Mouse (Mus musculus) layer of hippocampus, postnatal 36 days (tissue): ENCODE results near the gene Pdzd7. TPM values are rescaled to one million over a fixed set of nuclear protein-coding genes. Genes with fewer than 3 reads are reported as not detected.

ENCODE experiments used
- DNase-seq, 2 experiments: peaks; one replicate each; pipeline ENCODE4 v3.0.0; 2022
- total RNA-seq, 2 experiments: library from RNA; stranded (reverse); gene quantifications; 2 replicates each; pipeline ENCODE4 v1.2.3; 2021

The Pdzd7 gene
- total RNA-seq, result 1 to 10 TPM; 2.2 to 3.4 TPM

DNA sequence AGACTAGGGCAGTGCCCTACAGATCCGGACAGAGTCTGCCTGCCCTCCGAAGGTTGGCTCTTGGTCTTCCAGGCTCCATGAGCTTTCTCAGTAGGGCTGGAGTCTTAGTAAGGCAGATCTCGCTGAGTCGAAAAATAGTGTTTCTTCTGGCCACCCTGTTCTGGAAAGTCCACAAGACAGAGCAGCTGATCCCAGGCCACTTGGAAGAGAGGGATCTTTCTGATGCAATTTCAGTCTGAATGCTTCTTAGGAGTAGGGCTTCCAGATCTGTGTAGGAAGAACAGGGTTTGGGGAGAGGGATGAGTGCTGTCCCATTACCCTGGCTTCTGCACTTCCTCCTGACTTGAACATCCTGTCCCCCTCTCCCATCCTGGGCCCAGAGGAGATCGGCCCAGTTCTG lies at the start of gene Pdzd7:
Gene Pdzd7, minus strand, starts transcription at position 67 of the 400 bp plus-strand sequence.
- DNase-seq, result no peak

DNA sequence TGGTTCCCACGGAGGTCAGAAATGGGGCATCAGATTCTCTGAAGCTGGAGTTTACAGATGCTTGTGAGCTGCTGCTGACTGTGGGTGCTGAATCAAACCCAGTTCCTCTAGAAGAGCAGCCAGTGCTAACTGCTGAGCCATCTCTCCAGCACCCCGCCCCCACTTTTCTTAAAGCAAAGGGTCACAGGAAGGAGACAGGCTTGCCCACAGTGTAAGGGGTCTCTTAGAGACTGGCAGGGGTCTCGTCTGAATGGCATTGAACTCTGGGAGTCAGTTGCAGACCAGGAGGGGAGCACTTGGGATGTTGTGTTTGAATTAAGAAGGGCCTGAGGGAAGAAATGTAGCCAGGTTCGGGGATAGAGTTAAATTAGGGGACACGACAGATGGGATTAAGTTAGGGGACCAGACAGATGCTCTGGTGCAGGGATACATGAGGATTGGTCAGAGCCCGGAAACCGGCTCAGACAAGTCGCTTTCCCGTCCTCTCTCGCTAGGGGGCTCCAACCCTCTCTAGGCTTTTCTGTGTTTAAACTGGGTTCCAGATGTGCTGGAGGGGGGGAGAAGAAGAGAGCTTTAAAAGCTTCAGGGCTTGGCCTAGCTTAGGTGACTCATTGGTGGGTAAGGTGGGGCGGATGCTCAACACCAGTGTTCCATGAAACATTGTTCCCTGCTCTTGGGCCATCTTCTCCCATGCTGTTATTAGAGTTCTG lies 36.5 kb upstream of the Pdzd7 start:
- no peak for DNase-seq

DNA sequence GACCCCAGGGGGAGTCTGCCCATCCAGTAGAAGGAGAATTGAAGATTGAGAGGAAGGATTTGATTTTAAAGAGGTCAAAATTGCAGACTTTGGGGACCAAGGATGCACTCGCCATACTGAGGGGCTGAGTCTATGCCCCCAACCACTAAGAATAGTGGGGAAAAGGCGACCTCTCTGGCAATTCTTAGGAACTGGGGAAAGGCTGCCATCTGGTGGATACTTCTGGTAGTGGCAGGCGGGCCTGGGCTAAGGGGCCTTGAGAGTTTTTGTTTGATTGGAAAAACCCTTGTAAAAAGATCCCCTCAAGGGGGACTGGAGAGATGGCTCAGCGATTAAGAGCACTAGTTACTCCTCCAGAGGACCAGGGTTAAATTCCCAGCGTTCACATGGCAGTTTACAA lies 35.8 kb upstream of the Pdzd7 start:
- peak; percentile 56 to 59 for DNase-seq

DNA sequence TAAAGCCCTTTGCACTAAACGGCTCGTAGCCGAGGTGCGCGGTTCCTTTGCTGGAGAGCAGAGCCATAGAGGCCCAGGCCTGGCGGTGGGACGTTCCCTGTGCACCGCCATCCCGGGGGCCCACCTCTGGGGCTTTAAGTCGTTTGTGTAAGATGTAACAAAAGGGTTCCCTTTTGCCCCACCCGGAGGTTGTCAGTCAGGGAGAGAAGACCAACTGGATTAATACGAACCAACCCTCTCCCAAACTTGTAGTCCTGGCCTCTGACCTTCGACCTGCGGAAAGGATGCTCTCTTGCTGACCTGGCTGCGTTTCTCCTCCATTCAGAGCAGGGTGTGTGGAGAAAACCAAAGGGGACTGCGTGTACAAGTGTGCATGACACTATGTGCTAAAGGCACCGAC lies 35.2 kb upstream of the Pdzd7 start:
- DNase-seq, result no peak

DNA sequence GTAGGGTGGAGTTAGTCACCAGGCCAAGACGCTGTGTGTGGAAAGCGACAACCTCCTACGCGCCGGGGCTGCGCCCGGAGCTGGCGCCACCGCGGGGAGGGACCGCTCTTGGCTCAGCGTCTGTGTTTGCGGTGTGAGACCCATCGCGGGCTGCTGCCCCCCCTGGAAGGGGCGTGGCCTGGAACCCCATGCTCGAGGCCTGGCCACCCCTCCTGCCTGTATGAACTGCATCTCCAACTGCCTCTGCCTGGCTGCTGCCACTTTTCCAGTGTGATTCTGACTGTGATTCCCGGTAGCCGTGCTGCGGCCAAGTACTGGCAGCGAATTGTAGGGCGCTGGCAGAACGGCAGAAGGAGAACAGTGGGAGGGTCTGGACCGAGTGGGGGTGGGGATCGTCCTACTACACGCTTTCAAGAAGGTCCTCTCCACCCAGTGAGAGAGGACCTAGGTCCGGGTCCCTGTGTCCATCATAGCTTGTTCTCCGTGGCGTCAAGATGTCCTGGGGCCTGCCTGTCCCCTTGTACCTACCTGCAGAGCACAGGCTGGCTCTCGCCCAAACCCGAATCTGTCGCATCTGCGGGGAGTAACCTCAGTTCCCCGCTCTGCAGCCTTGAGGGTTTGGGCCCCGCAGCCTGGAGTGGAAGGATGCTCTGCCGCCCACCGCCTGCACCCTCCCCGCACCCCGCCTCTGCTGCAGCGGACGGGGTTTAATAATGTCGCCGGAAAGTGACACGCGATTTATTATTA lies 34.4 kb upstream of the Pdzd7 start:
- DNase-seq, result no peak

DNA sequence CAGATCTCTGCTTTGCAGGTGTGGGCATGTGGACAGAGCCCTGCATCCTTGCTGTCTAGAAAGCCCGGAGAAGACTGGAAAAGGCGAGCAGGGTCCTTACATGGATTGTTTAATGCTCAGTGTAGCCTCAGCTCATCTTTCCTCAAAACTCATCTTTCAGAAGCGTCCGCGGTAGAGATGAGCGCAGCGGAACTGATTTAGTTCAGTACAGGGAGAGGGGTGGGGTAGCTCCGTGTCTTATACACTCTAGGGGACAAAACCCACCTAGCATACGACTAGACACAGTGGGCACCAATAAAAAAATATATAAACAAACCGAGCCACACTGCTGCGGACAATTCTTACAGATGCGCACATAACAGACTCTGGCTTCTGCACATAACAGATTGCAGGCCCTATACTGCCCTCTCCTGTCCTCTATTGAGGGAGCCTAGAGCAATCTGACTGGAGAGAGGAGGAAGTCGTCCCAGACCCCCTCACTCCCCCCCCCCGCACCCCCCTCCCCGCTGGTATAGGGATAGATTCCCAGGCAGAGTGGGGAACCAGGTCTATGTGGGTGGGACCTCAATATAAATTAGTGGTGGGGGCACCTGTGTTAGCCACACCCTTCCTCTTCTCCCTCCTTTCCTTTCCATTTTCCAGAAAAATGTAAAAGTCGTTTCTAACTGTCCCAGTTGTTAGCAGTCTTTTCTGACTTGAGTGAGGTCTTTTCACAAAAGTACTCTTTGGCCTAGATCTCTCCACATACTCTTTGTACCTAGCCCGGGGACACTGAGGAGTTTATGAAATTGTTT lies 33.7 kb upstream of the Pdzd7 start:
- no peak for DNase-seq

DNA sequence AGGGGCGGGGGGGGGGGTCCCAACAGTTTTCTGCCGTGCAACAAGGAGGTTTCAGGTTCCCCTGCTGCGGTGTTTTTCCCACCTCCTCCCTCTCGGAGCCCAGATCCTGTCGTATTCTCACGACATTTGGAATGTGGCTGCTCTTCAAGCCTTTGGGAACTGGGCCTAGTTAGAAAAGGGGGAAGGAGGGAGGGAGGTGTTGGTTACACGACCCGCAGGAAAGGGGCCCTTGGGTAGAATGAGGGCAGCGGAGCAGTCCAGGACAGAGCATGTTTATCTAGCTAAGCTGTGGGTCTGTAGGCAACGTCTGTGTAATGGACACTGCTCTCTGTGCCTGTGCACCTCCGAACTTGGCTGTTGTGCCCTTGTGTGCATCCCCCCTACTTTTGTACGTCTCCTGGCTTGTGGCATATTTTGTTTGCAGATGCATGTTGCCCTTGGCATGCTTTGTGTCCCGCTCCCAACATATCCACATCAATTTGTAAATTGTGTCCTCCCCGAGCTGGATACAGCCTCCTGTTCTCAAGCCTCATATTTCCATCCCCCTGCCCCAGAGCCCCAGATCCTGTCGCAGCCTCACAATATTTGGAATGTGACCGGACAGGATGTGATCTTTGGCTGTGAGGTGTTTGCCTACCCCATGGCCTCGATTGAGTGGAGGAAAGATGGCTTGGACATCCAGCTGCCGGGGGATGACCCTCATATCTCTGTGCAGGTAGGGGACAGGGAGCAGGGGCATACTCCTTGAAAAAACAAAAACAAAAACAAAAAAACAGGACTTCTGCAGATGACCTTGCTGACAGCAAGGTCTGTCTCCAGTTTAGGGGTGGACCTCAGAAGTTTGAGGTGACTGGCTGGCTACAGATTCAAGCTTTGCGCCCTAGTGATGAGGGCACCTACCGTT lies 32.5 kb upstream of the Pdzd7 start:
- DNase-seq, result no peak

DNA sequence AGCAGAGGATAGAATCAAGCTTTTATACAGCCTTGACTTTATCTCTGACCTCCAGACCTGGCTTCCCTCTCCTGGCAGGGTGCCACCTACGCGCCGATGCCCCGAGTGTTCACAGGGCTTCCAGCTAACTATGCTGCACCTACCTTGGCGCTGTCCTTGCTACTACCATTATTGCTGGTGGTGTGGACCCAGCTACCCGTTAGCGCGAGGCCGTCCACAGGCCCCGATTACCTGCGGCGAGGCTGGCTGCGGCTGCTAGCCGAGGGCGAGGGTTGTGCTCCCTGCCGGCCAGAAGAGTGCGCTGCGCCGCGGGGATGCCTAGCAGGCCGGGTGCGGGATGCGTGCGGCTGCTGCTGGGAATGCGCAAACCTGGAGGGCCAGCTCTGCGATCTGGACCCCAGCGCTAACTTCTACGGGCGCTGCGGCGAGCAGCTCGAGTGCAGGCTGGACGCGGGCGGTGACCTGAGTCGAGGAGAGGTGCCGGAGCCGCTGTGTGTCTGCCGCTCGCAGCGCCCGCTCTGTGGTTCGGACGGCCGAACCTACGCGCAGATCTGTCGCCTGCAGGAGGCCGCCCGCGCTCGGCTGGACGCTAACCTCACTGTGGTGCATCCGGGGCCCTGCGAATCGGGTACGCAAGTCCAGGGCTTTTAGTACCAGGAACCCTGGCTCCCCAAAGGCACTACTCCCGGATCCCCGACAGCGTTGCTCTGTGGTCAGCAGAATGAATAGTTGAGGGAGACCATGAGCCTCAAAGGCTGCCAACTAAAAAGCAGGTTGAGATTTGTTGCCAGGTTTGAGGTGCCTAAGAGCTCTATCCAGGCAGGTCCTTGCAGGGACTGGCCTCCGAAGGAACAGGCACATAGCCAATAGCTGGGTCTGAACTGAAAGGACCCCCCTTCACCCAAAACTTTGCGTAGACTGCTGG lies 31.3 kb upstream of the Pdzd7 start:
- DNase-seq, result no peak

DNA sequence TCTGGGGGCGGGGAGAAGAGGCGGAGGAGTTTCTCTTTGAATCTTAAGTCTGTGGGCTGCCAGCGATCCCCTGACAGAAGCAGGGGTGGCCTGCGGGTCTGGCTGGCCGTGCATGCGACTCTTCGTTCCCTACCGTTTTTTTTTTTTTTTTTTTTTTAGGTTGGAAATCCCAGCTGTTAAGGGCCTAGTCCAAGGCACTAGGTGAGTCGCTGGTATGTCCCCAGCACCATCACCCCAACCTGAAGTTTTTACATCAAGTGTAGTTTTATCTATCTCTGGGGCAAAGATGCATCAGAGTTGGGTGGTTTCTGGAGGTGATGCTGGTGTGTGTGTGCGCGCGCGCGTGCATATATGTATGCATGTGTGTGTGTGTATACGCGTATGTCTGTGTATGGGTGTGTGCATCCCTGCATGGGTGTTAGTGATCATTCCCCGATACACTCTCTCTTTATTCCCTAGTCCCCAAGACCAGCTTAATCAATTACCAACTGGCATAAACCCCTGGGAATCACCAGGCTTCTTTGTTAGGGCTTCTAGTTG lies 30.6 kb upstream of the Pdzd7 start:
- no peak for DNase-seq

DNA sequence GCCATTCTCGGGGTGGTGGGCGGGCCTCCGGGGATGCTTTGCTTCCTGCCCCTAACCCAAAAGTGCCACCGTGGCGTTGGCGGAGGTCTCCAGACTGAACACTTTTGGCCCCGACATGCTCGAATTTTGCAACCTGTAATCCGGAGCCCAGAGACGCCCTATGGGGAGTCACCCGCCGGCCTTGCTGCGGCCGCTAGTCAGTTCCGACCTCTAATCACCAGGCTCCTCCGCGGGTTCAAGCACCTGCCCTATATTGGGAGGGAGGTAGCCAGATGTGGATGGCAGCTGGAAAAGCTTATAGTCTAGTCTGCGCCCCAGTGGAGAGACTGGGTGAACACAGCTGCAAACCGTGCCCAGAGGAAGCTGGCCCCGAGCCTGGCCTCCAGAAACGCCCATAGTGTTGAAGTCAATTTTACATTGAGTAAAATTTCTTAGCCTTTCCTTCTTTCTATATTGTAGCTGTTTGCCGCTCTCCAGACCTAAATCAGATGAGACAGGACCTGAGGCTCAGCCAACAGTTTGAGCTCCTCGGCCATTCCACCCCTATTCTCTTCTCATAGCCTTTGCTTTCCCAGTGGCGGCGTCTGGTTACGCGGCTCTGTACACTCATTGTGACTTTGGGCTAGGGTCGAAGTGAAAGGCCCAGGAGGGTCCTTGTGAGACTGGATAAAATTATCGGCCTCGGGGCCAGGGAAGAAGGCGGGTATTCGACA lies 30.0 kb upstream of the Pdzd7 start:
- DNase-seq, result no peak

DNA sequence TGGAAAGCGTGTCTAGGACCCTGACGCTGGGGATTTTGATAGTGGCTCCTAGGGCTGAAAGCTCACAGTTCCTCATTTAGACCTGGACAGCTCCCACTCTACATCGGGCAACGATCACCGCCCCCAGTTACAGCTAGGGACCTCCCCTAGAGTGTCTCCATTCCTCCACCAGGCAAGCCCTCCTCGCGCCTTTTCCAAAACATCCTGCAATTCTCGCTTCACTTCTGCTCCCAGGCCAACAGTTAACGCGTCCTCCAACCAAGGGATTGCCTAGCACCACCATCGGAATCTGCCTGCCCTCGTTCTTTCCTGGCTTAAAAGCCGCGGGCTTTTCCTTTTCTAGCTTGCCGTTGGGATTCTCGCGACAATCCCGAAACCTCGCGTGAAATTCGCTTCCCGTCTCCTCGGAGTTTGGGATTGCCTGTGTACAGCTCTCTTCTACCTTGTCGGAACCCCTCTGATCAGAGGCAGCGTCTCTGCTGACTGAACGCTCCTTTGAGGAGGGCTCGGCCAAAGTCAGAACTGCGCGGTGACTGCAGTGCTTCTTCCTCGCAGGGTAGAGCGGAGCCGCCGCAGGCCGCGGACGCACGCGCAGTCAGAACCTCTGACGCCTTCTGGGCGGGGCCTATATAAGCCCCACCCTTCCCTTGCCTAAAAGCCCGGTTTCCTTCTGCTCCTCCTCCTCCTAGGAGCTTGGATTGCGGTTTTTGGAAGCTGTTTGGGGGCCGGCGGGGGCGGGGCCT lies 29.2 kb upstream of the Pdzd7 start, which contains the start of gene Kazald1:
Gene Kazald1, plus strand, starts transcription at position 662 of the 743 bp plus-strand sequence.
- DNase-seq, result peak; percentile 94

DNA sequence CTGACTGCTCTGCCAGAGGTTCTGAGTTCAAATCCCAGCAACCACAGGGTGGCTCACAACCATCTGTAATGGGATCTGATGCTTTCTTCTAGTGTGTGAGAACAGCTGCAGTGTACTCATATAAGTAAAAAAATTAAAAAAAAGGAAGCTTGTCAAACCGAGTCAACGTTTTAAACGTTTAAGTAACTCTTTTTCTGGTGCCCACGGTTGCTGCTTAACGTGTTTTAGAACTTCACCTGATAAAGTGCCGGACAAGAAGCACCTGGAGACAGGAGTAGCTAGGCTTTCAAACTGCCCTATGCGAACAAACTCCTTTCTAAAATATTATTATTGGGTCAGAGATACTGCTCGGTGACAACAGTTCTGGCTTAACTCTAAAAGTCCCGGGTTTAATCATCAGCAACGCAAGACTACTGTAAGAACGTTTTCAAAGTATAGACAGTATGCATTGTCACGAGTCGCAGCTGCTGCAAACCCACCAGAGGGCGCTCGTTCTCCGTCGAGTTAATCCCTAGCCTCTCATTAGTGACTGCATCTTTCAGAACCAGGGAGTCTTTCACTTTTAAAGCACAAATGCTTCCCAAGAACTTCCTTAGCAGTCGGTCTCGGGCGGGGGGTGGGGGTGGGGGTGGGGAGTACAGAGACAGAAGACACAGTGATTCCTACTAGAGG lies 28.5 kb upstream of the Pdzd7 start:
- peak; percentile 69 to 83 for DNase-seq

DNA sequence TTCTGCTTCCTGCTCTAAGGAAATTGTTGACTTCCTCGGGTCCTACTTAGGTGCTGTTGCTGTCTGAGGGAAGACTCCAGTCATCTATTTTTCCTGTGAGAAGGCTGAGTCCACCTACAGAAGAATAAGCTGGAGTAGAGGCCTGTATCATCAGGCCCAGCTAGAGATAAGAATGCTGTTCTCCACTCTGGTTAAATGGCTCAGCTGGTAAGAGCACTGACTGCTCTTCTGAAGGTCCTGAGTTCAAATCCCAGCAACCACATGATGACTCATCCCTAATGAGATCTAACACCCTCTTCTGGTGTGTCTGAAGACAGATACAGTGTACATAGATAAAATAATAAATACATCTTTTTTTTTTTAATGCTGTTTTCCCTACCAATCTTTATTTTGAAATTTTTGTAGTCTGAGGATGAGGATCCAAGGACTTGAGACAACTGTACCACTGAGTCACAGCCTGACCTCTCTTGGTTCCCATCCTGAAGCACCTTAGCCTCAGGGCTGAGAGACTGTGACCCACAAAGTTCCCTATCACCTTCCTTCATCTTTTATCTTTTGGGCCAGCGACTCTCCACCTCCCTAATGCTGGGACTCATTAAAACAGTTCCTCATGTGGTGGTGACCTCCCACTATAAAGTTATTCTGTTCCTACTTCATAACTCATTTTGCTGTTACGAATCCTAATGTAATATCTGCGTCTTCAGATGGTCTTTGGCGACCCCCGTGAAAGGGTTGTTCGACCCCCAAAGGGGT lies 22.4 kb upstream of the Pdzd7 start:
- no peak for DNase-seq

DNA sequence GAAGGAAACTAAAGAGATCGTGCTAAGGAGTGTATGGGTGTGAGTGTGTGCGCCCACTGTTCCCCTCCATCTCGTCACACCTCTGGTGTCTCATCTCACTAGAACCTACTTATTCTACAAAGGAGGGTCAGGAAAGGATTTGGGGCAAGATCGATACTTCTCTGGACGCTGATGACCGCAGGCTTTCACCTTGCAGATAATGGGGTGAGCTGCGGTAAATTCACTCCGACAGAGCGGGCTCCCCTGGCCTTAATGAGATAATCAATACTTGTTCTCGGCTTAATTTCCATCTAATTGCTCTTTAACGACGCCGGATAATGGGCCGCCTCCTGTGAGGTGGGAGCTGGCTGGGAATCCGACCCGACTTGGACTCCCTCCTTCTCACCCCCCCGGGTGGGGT lies 21.7 kb upstream of the Pdzd7 start:
- no peak for DNase-seq

DNA sequence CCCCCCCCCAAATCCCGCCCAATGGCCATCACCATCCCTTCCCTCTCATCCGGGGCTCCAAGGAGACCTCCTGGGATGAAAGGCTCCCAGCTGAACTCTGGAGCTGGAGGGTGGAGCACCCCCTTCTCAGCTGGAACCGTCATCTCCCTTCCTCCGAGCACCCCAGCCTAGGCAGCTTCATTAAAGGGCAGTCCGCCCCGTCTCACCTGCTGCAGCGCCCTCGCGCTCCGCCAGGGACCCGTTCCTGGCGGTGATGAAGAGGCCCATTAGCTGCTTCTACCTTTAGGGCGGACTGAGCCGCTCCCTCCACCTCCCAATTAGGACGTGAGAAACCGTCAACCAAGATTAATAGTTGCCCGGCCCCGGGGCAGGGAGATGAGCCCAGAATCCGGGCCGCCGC lies 19.7 kb upstream of the Pdzd7 start:
- DNase-seq, result no peak

DNA sequence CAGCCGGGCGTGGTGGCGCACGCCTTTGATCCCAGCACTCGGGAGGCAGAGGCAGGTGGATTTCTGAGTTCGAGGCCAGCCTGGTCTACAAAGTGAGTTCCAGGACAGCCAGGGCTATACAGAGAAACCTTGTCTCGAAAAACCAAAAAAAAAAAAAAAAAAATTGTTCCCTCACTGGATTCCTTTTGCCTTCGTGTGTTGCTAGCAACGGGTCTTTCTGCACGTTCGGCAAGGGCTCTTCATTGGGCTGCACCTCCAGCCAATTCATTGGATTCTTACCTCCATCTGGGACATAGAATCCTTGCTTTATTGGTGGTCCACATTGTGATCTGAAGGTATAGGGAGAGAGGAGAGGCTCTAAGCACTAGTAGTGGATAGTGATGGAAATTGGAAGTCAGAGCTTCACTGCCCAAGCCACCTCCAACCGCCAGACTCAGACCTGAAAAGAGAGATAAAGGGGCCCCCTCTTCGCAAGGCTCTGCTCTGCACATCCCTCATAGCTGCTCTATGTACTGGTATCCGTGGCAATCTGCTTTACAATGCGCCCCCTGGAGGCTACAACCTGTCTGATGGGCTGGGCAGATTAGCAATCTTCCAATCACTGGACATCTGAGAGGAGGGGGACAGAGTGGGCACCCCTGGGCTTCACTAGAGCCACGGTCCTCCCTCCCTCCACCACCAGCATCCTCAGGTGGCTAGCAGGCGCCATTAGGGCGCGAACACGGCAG lies 18.2 kb upstream of the Pdzd7 start:
- DNase-seq, result no peak

DNA sequence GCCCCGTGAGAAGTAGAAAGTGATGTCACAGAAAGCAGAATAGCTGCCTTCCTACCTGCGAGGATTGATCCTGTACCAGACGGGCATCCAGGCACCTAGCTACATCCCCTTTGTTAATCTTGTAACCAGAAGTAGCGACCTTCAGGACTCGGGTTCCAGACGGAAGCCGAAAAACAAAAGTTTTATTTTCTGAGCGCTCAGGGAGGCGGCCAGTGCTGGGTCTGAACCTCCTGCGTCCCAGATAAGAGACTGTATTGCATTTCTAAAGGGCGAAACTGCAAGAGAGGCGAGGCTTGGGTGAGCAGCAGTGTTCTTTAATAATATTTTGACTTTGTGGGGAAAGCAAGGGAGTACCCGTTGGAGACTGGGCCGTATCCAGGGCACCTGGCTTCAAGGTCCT lies 13.3 kb upstream of the Pdzd7 start:
- DNase-seq, result no peak
